Mouse (Mus musculus): Measurements from ENCODE around the gene Tk1.

The Tk1 gene

DNA sequence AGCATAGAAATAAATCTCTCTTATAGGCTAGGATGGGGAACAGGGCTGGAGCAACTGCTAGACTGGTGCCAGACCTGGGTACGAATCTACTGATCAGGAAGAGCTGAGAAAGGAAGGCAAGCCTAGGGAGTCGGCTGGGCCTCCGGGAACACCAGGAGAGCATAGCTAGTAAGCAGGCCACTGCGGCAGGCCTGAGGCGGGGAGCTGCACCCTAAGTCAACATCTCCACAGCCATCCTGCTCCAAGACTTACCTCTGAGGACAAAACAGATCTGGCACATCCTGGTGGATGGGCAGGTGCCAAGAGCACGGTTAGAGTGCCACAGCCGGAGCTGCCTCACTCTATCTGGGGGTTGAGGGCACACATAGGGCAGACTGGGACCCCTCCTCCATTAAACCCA lies 5.7 kb downstream of the Tk1 start:
- no peak for DNase-seq

DNA sequence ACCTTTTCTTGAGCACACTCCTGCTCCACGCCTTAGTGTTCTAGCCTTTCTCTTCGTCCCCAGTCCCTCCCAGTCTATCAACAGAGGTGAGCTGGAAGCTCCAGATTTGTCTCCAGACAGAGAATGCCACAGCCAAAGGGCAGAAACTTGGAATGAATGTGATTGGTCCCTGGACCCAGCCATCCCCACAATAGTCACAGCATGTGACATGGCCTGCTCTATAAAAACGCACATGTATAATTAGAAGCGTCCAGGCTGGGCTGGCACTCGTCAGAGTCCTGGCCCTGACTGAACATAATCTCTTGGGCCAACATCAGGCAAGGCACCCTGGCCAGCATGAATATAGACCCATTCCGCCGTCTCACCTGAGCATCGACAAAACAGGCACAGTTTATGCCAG lies 6.8 kb downstream of the Tk1 start:
- DNase-seq, result peak; percentile 99

DNA sequence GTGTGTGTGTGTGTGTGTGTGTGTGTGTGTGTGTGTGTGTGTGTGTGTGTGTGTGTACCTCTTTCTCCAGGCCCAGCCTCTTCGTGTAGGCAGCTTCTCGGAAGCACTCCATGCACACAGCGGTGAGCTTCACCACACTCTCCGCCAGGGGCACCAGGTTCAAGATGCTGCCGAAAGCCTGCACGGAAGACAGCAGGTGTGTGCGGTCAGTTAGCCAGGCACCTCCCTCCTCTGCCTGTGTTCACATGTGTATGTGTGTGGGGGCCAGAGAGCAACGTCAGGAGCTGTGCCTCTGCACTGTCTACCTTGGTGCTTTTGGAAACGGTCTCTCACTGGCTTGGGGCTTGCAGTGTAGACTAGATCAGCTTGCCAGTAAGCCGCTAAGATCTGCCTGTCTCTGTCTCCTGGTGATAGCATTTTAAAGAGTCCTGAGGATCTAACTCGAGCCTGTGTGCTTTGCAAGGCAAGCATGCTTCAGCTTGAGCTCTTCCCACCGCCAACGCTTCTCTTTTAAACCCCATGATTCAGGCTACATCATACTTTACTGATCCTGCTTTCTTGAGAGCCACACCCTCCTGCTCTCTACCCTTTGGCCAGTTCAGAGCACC lies 9.4 kb downstream of the Tk1 start:
- DNase-seq, result no peak

DNA sequence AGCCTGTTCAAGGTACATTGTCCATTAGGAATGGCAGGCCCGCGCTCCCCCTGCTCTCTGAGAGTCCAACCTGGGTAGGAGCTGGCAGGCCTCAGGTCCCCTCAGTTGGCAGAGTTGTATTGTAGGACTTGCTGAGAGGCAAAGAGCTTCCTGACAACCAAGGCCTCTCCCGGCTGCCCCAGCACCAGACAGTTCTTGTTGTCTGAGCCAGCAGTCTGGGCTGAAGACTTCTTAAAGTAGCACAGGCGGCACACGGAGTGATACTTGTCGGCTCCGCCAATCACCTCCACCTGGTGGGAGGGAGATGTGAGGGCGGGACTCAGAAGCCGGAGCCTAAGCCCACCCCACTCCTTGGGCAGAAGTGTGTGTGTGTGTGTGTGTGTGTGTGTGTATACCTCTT lies 10.0 kb downstream of the Tk1 start:
- peak; percentile 93 for DNase-seq

DNA sequence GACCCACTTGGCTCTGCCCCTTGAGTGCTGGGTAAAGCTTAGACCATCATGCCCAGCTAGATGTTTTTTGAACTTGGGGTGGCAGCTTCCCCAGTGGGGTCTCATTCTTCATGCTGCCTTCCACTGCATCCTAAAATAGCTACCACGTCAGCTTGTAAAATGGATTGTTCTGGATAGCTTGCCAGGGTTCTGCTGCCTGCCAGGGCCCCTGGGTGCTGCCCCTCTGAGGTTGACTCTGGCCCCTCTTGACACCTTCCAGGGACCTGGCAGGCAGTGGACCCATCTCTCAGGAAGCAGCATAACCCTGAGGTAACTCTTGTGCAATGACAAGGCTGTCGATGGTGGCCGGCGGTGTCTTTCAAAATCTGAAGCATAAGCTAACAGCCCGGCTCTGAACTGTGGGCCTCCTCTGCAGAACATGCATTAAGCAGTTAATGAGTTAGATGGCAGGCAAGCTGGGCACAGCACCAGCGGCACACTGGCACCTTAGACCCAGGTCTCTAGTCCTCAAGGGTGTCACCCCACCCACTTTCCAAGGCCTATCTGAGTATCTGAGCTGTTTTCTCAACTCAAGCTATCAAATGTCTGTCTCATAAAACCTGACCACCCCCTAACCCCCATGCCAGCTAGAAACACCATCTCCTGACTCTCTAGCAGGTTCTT lies 11.1 kb downstream of the Tk1 start:
- DNase-seq, result peak; percentile 89

DNA sequence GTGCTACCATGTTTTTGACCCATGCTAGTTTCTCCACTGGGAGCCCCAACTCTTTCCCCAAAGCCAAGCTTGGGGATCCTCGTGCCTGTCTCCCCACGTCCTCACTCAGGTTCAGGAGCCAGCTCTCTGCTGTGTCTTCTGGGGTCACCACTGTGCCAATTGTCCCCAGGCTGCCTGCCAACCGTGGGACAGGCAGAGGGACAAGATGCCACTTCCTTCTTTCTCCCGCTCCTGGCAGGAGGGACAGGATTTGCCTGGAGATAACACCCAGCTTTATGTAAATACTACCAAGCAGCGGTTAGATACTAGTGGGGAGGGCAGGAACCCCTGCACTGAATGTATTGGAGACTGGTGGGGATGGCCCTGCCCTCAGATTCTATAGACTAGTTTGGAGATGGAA lies 12.0 kb downstream of the Tk1 start:
- peak; percentile 93 for DNase-seq

DNA sequence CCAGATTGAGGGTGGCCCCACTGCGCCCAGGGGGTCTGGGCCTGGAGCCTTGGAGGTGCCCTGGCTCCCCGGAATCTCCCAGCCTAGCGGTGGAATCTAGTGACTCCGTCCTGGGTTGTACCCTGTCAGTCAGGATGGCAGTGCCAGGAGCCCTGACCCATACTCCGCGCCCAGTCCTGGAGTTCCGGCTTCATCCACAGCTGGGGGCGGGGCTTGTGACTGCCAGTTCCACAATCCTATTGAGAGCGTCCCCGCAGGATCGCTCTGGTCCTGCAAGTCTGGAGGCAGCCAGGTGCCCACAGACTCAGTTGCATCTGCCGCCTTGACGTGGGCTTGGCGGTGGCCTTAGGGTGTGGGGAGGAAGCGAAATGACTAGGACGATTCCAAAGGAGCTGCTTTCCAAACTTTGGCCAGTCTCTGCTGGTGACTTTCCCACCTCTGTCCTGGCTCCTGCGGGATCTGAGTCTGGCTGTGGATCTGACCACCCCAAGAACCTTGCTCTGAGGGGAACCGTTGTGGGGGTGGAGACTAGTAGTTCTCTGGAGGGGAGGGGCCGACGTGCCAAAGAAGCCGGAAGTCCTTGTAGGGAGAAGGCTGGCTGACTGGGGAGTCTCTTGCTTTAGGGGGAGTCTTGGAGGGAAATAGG lies 15.4 kb downstream of the Tk1 start:
- DNase-seq, result peak; percentile 99

DNA sequence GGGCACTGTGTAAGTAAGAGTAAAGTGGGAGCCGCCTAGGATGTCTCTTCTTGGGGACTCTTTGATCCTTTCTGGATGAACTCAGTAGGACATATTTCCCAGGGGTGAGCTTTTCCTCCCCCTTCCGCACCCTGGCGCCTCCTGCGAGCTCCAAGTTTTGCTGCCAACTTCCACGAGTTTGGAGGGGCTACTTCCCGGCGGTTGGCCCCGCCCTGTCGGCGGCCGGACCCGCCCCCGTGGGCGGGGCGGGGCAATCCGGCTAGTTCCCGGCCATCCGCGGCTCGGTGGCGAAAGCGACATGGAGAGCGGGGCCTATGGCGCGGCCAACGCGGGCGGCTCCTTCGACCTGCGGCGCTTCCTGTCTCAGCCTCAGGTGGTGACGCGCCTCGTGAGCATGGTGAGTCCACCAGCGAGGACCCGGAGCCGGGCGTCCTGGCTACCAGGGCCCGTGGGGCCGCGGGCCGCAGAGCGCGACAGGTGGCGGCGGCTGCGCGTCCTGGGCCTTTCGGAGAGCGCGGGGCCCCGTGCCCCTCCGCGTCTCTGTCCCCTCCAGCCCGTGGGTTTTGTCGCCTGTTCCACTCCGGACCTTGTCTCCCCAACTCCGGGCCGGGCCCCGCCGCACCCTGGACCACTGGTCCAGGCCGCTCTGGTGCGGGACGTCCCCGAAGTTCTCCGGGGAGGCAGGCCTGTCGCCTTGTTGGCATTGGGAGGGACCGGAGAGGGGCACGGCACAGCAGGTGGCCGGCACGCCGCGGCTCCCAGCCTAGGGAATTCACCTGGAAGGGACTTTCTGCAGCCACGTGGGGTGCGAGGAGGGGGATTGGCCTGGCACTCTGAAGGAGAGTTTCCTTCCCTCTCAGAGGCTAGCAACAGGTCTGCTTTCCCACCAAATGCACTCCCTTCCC lies 16.2 kb downstream of the Tk1 start, which contains the start of the genes Gm20708 and Syngr2:
TSS of gene Gm20708 (plus strand) at position 262 of the 905 bp plus-strand sequence.
TSS of gene Syngr2 (plus strand) at position 262 of the 905 bp plus-strand sequence.
- DNase-seq, result peak; percentile 98

DNA sequence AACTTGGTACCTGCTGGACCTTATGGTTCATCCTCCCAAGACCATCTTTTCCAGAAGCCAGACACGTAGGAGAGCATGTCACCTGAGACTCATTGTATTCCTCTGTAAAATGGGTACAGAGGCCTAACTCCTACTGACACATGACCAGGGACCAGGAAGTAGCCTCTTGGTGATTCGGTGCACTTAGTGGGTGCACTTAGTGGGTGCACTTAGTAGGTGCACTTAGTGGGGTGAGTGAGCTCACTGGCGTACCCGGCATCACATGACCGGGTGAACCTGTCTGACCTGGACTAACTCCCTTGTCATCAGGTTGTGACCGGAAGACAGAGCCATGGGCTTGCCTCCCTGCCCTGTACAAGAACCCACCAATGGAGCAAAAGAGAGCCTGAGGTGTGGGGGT lies 19.1 kb downstream of the Tk1 start:
- no peak for DNase-seq

DNA sequence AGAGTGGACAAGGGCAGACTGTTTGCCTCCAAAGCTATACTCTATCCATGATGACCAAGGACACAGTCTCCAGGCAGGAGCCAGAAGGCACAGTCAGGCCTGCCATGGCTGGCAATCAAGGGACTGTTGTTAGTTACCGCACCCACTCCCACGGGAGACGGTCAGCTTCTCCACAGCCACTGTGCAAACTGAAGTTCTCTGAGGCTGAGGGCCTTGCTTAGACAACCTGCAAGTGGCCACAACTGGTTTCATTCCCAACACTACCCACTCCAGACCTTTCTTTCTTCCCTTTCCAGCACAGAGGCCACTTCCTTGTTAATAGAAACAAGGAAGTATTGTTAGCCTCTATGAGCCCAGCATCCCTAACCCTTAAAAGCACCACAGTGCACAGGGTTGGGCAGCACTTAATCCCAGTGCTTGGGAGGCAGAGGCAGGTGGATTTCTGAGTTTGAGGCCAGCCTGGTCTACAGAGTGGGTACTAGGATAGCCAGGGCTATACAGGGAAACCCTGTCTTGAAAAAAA lies 22.7 kb downstream of the Tk1 start:
- peak; percentile 92 for DNase-seq

DNA sequence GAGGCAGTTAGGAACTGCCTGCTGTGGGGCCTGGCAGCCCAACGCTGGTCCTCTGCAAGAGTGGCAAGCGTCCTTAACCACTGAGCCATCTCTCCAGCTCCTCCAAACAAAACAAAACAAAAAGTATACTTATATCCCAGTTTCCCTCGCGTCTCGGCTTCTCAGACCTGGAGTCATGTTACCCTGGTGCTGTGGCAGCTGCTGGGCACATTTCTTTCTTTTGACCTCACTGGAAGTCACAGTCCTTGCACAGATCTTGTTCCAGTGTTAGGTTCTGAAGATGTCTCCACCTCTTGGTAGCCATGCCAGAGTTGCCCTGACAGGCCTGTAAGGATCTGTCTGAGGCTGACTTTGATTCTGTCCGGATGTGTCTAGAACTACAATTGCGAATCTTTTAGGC lies 24.2 kb downstream of the Tk1 start:
- DNase-seq, result no peak

DNA sequence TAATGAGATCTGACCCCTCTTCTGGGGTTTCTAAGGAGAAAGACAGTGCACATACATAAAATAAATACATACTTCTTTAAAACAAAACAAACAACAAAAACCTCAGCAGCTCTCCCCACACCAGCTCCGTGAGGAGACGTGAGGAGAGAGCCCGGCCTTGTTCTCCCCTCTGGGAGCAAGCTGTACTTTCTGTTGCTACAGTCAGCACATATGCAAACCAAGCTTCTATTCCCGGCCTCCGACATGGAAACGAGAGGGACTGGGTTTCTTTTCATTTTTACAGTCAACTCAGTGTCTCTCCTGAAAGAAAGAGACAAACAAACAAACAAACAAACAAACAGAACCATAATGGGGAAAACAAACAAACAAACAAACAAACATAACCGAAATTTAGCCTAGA lies 25.9 kb downstream of the Tk1 start:
- DNase-seq, result no peak

DNA sequence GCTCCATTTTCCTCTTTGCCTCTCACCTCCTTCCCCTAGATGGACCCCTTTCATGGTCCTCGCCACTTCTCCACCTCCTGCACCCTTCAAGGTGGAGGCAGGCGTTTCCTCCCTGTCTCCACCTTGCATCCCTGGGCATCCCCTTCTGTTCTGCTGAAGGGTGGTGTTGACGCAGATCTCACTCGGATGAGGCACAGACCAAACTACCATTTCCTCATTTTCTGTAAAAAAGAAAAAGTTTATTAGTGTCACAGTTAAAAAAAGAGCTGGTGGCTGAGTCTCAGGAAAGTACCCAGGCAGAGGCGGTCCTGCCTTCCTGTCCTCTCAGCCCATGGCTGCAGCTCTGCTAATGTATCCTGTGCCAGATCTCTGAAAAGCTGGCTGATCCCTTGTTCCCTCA lies 26.7 kb downstream of the Tk1 start:
- peak; percentile 88 for DNase-seq

DNA sequence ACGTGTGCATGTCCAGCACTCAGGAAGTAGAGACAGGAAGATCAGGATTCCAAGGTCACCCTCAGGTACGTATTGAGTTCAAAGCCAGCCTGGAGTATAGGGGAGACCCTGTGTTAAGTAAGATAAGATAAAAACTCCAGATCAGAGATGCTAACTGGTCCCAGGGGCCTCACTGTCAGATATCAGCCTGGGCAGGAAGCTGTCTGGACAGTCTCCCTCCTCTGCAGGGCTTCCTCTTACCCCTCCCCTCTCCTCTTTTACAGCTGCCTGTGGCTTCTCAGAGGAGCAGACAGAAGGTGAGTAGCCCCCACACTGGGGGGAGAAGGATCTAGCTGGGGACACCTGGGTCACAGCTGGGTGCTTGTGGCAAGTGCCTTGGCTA lies 27.7 kb downstream of the Tk1 start:
- no peak for DNase-seq

DNA sequence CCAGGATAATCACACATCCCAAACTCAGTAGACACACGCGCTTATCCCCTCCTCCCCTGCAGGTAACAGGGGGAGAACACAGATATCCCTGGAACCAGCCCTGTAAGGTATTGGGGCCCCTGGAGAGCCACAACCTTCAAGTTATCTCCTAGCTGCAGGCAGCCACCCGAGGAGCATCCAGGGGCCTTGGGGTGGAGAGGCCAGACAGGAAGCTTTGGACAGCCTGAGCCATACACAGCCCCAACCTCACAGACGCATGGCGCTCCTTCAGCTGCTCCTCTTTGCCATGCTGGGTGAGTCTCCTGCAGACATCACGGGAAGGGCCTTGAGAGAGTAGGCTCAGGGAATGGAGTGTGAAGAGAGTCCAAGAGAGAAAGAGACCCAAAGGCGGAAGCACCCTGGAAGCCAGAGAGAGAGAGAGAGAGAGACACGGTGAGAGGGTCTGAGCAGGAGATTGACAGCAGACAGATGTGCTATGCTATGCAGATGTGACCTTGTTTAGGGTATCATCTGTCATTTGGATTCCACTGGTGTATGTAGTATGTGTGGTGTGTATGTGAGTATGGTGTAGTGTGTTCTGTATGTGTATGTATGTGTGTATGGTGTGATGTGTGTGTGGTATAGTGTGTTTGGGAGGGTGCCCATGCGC lies 28.3 kb downstream of the Tk1 start, which contains the start of gene 6030468B19Rik:
TSS of gene 6030468B19Rik (plus strand) at position 150 of the 649 bp plus-strand sequence.
- DNase-seq, result no peak

DNA sequence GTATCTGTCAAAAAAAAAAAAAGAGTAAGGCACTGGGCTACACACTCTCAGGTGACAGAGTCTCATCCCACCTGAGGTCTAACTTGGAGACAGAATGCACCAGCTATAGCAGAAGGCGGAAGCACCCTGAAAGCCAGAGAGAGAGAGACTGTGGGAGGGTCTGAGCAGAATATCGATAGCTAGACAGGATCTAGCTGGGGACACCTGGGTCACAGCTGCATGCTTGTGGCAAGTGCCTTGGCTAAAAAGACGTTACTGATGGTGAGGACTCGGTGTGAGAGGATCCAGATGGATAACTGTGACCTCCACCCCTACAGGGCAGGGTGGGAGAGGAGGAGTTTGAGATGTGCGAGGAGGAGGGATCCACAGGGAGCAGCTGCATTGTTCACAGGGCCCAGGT lies 28.9 kb downstream of the Tk1 start:
- DNase-seq, result no peak

DNA sequence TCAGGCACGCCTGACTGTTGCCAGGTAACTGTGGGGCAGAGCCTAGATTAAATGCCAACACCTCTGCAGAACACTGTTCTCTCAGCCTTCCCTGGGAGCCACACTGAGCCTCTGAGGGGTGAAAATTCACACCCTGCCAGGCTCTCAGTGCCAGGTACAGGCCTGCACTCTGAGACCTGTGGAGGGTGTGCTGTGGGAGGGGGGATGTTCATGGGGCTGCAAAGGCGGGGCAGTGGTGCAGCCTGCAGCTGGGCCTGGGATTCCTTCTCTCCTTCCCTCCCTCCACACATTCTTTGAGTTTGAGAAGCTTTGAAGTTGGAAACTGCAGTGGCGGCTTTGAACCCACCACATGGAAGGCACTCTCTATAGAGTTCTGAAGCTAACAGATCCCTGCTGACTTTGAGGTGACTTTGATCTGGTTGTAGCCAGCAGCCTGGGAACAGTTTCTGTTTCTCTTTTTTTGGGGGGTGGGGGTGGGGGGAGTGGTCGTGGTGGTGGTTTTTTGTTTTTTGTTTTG lies 31.8 kb downstream of the Tk1 start:
- no peak for DNase-seq

DNA sequence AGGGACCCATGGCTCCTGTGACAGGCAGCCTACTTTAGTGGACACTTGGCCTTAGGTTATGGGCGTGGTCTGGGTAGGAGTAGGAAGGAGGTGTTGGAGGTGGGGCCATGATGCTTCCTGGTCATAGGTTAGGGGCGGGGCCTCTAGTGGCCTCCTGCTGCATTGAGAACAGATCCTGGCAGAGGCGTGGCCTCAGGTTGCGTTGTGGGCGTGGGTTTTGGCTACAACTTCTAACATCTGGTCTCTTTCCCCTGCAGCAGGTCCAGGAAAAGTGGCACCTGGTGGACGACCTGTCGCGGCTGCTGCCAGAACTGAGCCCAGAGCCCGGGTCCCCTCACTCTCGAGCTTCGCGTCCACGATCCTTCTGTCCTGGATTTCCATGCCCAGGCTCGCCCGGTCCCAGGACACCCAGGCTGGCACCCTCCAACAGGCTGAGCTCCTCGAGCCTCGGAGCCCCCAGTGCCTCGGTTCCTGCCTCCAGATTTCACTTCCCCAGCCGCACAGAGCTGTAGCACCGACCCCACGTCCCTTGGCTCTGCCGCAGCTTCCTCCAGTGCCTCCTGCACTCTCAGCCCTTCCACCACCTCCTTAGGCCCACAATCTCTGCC lies 33.5 kb downstream of the Tk1 start:
- peak; percentile 96 for DNase-seq

DNA sequence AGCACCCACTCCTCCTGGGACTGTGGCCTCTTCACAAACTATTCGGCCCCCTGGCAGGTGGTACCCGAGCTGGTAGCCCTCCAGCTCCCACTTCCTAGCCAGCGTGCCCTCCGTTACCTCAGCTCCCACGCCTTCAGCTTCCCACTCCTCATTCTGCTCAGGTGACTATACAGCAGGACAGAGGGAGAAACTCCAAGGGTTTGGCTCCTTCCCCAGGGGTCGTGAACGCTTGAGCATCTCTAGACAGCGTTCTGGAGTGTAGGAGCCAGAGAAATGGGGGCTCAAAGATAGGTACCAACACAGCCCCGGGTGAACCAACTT lies 34.5 kb downstream of the Tk1 start:
- peak; percentile 90 for DNase-seq

DNA sequence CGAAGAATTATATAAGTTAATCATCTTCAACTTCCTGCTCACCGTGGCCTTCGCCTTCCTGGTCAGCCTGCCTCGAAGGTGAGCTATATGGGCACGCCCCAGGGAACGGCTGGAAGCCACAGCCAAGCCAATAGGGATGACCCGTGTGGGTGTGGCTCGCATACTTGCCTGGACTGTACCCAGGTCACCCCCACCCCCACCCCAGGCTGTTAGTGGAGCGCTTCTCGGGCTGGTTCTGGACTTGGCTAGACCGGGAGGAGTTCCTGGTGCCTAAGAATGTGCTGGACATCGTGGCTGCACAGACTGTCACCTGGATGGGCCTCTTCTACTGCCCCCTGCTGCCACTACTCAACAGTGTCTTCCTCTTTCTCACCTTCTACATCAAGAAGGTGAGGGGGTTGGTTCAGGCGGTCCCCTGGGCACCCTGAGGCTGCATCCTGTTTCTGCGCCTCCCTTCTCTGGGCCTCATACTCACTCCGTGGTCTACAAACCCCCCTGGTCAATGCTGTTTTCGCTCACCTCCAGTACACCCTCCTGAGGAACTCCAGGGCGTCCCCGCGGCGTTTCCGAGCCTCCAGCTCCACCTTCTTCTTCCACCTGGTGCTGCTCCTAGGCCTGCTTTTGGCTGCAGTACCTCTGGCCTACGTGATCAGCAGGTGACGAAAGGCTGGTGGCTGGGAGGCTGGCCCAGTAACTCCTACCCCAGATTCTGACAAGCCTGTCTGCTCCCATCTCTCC lies 35.0 kb downstream of the Tk1 start:
- DNase-seq, result peak; percentile 93

DNA sequence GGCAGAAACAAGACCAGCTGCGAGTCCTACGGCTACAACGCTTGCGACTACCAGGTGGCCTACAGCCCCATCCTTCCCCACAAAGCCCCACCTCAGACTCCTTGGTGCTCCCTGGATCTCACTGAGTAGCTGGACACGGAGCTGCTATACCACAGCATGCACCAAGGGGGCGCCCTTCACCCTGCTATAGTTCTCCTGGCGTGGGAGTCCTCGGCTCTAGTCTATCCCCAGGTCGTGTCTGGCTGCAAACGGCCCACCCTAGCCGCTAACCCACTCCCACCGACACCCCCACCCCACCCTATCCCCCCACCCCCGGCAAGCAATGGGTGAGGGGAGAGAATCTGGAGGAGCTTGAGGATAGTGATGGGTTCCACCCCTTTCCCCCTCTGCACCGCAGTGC lies 35.6 kb downstream of the Tk1 start:
- peak; percentile 96 for DNase-seq
